Mouse (Mus musculus): Measurements from ENCODE around the gene Atp5d. TPM values are rescaled to one million over a fixed set of nuclear protein-coding genes. Genes with fewer than 3 reads are reported as not detected.

Atp5d gene
- polyA plus RNA-seq, 1 experiment from 2014 or later = 536 TPM

GRCm38 (mm10) chr10:80141243-80141642, 2.8 kb downstream of the Atp5d start:
- Histone ChIP-seq H3K4me3 (replicated peaks; ENCODE audit: low read length) (peak overlapping the region; percentile 85), H3K9me3 (replicated peaks; ENCODE audit: control insufficient read depth, low read length) (no peaks in the 10 kb centered on the region), H3K4me1 (ENCODE audit: control insufficient read depth, insufficient read depth, low read length) (peaks cover 55% of the 10 kb centered on the region), H3K27me3 (ENCODE audit: control insufficient read depth, insufficient read depth, low read length) (peaks cover 3% of the 10 kb centered on the region; the same call in 1 of the 2 replicates), H3K4me2 (ENCODE audit: low read depth, low read length) (peak overlapping the region; percentile 98), H3K9ac (ENCODE audit: low read length) (peak overlapping the region; percentile 71), H3K27ac (ENCODE audit: low read length) (peak overlapping the region; percentile 94), H3K36me3 (ENCODE audit: control insufficient read depth, insufficient read depth, low read length) (peaks cover 13% of the 10 kb centered on the region; the same call in 1 of the 2 replicates)
- ATAC-seq (ENCODE audit: insufficient read depth, low FRiP score) = peak; percentile 75
- WGBS = 0% methylated on average over 29 of the region's 29 CpGs

GRCm38 (mm10) chr10:80141786-80142529, 3.5 kb downstream of the Atp5d start:
- H3K4me1 ChIP-seq (ENCODE audit: control insufficient read depth, insufficient read depth, low read length) = peaks cover 59% of the 10 kb centered on the region
- ATAC-seq (ENCODE audit: insufficient read depth, low FRiP score) = peak; percentile 88
- under 1% methylated on average over 43 of the region's 43 CpGs for WGBS
- H3K9me3 ChIP-seq (replicated peaks; ENCODE audit: control insufficient read depth, low read length) = no peaks in the 10 kb centered on the region
- peak overlapping the region; percentile 97 for H3K9ac ChIP-seq (ENCODE audit: low read length)
- H3K4me2 ChIP-seq (ENCODE audit: low read depth, low read length) = peak overlapping the region; percentile 98
- H3K36me3 ChIP-seq (ENCODE audit: control insufficient read depth, insufficient read depth, low read length) = peaks cover 13% of the 10 kb centered on the region; the same call in 1 of the 2 replicates
- H3K27me3 ChIP-seq (ENCODE audit: control insufficient read depth, insufficient read depth, low read length) = peaks cover under 1% of the 10 kb centered on the region; the same call in 1 of the 2 replicates
- peak overlapping the region; percentile 85 for H3K4me3 ChIP-seq (replicated peaks; ENCODE audit: low read length)
- peak overlapping the region; percentile 94 for H3K27ac ChIP-seq (ENCODE audit: low read length)

- Histone ChIP-seq H3K9me3 (replicated peaks; ENCODE audit: control insufficient read depth, low read length) (no peaks in the 10 kb centered on the region), H3K27me3 (ENCODE audit: control insufficient read depth, insufficient read depth, low read length) (no peaks in the 10 kb centered on the region; the same call in 1 of the 2 replicates), H3K4me3 (replicated peaks; ENCODE audit: low read length) (peak overlapping the region; percentile 85), H3K27ac (ENCODE audit: low read length) (peak overlapping the region; percentile 94), H3K4me1 (ENCODE audit: control insufficient read depth, insufficient read depth, low read length) (peaks cover 58% of the 10 kb centered on the region), H3K4me2 (ENCODE audit: low read depth, low read length) (peak overlapping the region; percentile 98), H3K36me3 (ENCODE audit: control insufficient read depth, insufficient read depth, low read length) (peaks cover 13% of the 10 kb centered on the region; the same call in 1 of the 2 replicates), H3K9ac (ENCODE audit: low read length) (peak overlapping the region; percentile 97)
- WGBS = under 1% methylated on average over 15 of the region's 15 CpGs
- no peak for ATAC-seq (ENCODE audit: insufficient read depth, low FRiP score)
These were observed 4.1 kb downstream of the Atp5d start for GRCm38 (mm10) chr10:80142530-80142925.

GRCm38 (mm10) chr10:80143664-80144063, 5.2 kb downstream of the Atp5d start:
- no peak overlapping the region for H3K27ac ChIP-seq (ENCODE audit: low read length)
- no peak overlapping the region for H3K4me3 ChIP-seq (replicated peaks; ENCODE audit: low read length)
- H3K9me3 ChIP-seq (replicated peaks; ENCODE audit: control insufficient read depth, low read length) = no peaks in the 10 kb centered on the region
- H3K4me1 ChIP-seq (ENCODE audit: control insufficient read depth, insufficient read depth, low read length) = peaks cover 51% of the 10 kb centered on the region
- no peak for ATAC-seq (ENCODE audit: insufficient read depth, low FRiP score)
- 90% methylated on average over 7 of the region's 7 CpGs for WGBS
- H3K27me3 ChIP-seq (ENCODE audit: control insufficient read depth, insufficient read depth, low read length) = no peaks in the 10 kb centered on the region
- H3K36me3 ChIP-seq (ENCODE audit: control insufficient read depth, insufficient read depth, low read length) = peaks cover 13% of the 10 kb centered on the region; the same call in 1 of the 2 replicates
- H3K4me2 ChIP-seq (ENCODE audit: low read depth, low read length) = no peak overlapping the region
- no peak overlapping the region for H3K9ac ChIP-seq (ENCODE audit: low read length)

- Histone ChIP-seq H3K27me3 (ENCODE audit: control insufficient read depth, insufficient read depth, low read length) (no peaks in the 10 kb centered on the region), H3K27ac (ENCODE audit: low read length) (no peak overlapping the region), H3K4me3 (replicated peaks; ENCODE audit: low read length) (no peak overlapping the region), H3K4me1 (ENCODE audit: control insufficient read depth, insufficient read depth, low read length) (peaks cover 51% of the 10 kb centered on the region), H3K9ac (ENCODE audit: low read length) (no peak overlapping the region), H3K4me2 (ENCODE audit: low read depth, low read length) (no peak overlapping the region), H3K36me3 (ENCODE audit: control insufficient read depth, insufficient read depth, low read length) (peaks cover 13% of the 10 kb centered on the region; the same call in 1 of the 2 replicates), H3K9me3 (replicated peaks; ENCODE audit: control insufficient read depth, low read length) (no peaks in the 10 kb centered on the region)
- 90% methylated on average over 12 of the region's 12 CpGs for WGBS
- no peak for ATAC-seq (ENCODE audit: insufficient read depth, low FRiP score)
These were observed 5.7 kb downstream of the Atp5d start for GRCm38 (mm10) chr10:80144159-80144558.

- Histone ChIP-seq H3K9me3 (replicated peaks; ENCODE audit: control insufficient read depth, low read length) (no peaks in the 10 kb centered on the region), H3K4me2 (ENCODE audit: low read depth, low read length) (0 out of 2 replicates have a peak overlapping the region, but pooled peaks have one; percentile 27), H3K27ac (ENCODE audit: low read length) (peak overlapping the region; percentile 99), H3K36me3 (ENCODE audit: control insufficient read depth, insufficient read depth, low read length) (peaks cover 13% of the 10 kb centered on the region; the same call in 1 of the 2 replicates), H3K4me1 (ENCODE audit: control insufficient read depth, insufficient read depth, low read length) (peaks cover 48% of the 10 kb centered on the region), H3K9ac (ENCODE audit: low read length) (peak overlapping the region; percentile 93; the same call in 1 of the 2 replicates), H3K27me3 (ENCODE audit: control insufficient read depth, insufficient read depth, low read length) (no peaks in the 10 kb centered on the region), H3K4me3 (replicated peaks; ENCODE audit: low read length) (no peak overlapping the region)
- no peak for ATAC-seq (ENCODE audit: insufficient read depth, low FRiP score)
- 71% methylated on average over 20 of the region's 20 CpGs for WGBS
These were observed 6.7 kb downstream of the Atp5d start for GRCm38 (mm10) chr10:80144864-80145838.

GRCm38 (mm10) chr10:80145896-80146295, 7.5 kb downstream of the Atp5d start:
- Histone ChIP-seq H3K36me3 (ENCODE audit: control insufficient read depth, insufficient read depth, low read length) (peaks cover 13% of the 10 kb centered on the region; the same call in 1 of the 2 replicates), H3K4me2 (ENCODE audit: low read depth, low read length) (0 out of 2 replicates have a peak overlapping the region, but pooled peaks have one; percentile 27), H3K9ac (ENCODE audit: low read length) (peak overlapping the region; percentile 93), H3K9me3 (replicated peaks; ENCODE audit: control insufficient read depth, low read length) (no peaks in the 10 kb centered on the region), H3K4me1 (ENCODE audit: control insufficient read depth, insufficient read depth, low read length) (peaks cover 47% of the 10 kb centered on the region), H3K4me3 (replicated peaks; ENCODE audit: low read length) (no peak overlapping the region), H3K27ac (ENCODE audit: low read length) (peak overlapping the region; percentile 99), H3K27me3 (ENCODE audit: control insufficient read depth, insufficient read depth, low read length) (no peaks in the 10 kb centered on the region)
- ATAC-seq (ENCODE audit: insufficient read depth, low FRiP score) = no peak
- WGBS = 68% methylated on average over 6 of the region's 6 CpGs

GRCm38 (mm10) chr10:80146568-80147011, 8.2 kb downstream of the Atp5d start:
- Histone ChIP-seq H3K4me3 (replicated peaks; ENCODE audit: low read length) (no peak overlapping the region), H3K27ac (ENCODE audit: low read length) (peak overlapping the region; percentile 99), H3K36me3 (ENCODE audit: control insufficient read depth, insufficient read depth, low read length) (peaks cover 13% of the 10 kb centered on the region; the same call in 1 of the 2 replicates), H3K9ac (ENCODE audit: low read length) (peak overlapping the region; percentile 93), H3K27me3 (ENCODE audit: control insufficient read depth, insufficient read depth, low read length) (no peaks in the 10 kb centered on the region), H3K4me1 (ENCODE audit: control insufficient read depth, insufficient read depth, low read length) (peaks cover 46% of the 10 kb centered on the region), H3K9me3 (replicated peaks; ENCODE audit: control insufficient read depth, low read length) (no peaks in the 10 kb centered on the region), H3K4me2 (ENCODE audit: low read depth, low read length) (peak overlapping the region; percentile 60; the same call in 1 of the 2 replicates)
- WGBS = 57% methylated on average over 4 of the region's 4 CpGs
- ATAC-seq (ENCODE audit: insufficient read depth, low FRiP score) = no peak

Data from stomach, embryonic 16.5 days (tissue).